Mouse (Mus musculus) limb, embryonic 14.5 days (tissue): ENCODE results near the gene Gnaz. TPM values are rescaled to one million over a fixed set of nuclear protein-coding genes. Genes with fewer than 3 reads are reported as not detected.
"Not testable (repeated sequence)": the region's sequence is repeated elsewhere in the genome, so short reads cannot be mapped to it uniquely, and the experiment has no call there.

Source experiments
- ATAC-seq: fragments of 200-750 bp; cut with Nextera tagmentation; 2 replicates; pipeline ENCODE4 v1.8.0; 2017; ENCODE audit warnings: low read depth, moderate number of reproducible peaks, moderate TSS enrichment; ENCODE audit not compliant: low FRiP score
- DNase-seq: peaks from one replicate; pipeline ENCODE4 v3.0.0-alpha.2; 2015; ENCODE audit warnings: low spot score
- H3K27ac ChIP-seq: fragments of 300-500 bp; sonication (generic); replicated peaks from 2 replicates; pipeline ENCODE4 v1.5.1; 2014; ENCODE audit warnings: low read depth, mild to moderate bottlenecking, low read length, moderate library complexity, mixed read lengths
- H3K27me3 ChIP-seq: fragments of 300-500 bp; sonication (generic); 2 replicates; pipeline ENCODE4 v1.6.1; 2014; ENCODE audit warnings: low read length, mixed read lengths; ENCODE audit not compliant: control insufficient read depth, insufficient read depth
- H3K36me3 ChIP-seq: fragments of 300-500 bp; sonication (generic); 2 replicates; pipeline ENCODE4 v1.6.1; 2014; ENCODE audit warnings: mild to moderate bottlenecking, low read length, moderate library complexity, mixed read lengths; ENCODE audit not compliant: control insufficient read depth, insufficient read depth
- H3K4me1 ChIP-seq: fragments of 300-500 bp; sonication (generic); 2 replicates; pipeline ENCODE4 v1.6.1; 2014; ENCODE audit warnings: antibody characterized with exemption, low read length, mixed read lengths; ENCODE audit not compliant: control insufficient read depth, insufficient read depth
- H3K4me2 ChIP-seq: fragments of 300-500 bp; sonication (generic); replicated peaks from 2 replicates; pipeline ENCODE4 v1.6.1; 2014; ENCODE audit warnings: low read depth, mild to moderate bottlenecking, low read length, moderate library complexity; ENCODE audit not compliant: severe bottlenecking
- H3K4me3 ChIP-seq: fragments of 300-500 bp; sonication (generic); replicated peaks from 2 replicates; pipeline ENCODE4 v1.5.1; 2014; ENCODE audit warnings: low read length
- H3K9ac ChIP-seq: fragments of 300-500 bp; sonication (generic); 2 replicates; pipeline ENCODE4 v1.6.1; 2014; ENCODE audit warnings: mild to moderate bottlenecking, low read depth, low read length, moderate library complexity; ENCODE audit not compliant: severe bottlenecking
- H3K9me3 ChIP-seq: fragments of 300-500 bp; sonication (generic); 2 replicates; pipeline ENCODE4 v1.6.1; 2016; ENCODE audit warnings: low read length; ENCODE audit not compliant: control insufficient read depth
- POLR2A ChIP-seq: fragments of 200-500 bp; IDR thresholded peaks from 2 replicates; pipeline ENCODE4 v1.8.0; 2012; ENCODE audit warnings: inconsistent platforms, mild to moderate bottlenecking, moderate library complexity, borderline replicate concordance; ENCODE audit not compliant: insufficient read depth, insufficient read length; ENCODE audit errors: extremely low read depth
- WGBS: fragments of 180-500 bp; shearing (Covaris S2); extraction: QIAGEN DNeasy Blood & Tissue Kit; methylation state at CpG from one replicate; pipeline ENCODE4 v1.1.7; 2014; 5-methylcytosine and 5-hydroxymethylcytosine counted together
- polyA plus RNA-seq, 2 experiments: library from polyadenylated mRNA; depleted of rRNA in 1 of 2; stranded (reverse) in 1 of 2; unstranded in 1 of 2; fragments of >200 nt; fragmentation: Nextera tagmentation in 1 of 2; extraction: Ambion mirVana in 1 of 2; gene quantifications; 2 replicates each; pipeline versions ENCODE4 v1.2.1 to v1.2.3; 2012 to 2014

Gnaz gene
- polyA plus RNA-seq, 2 experiments, result 2.1 to 2.9 TPM

- TF ChIP-seq POLR2A, result no peak
- H3K4me3 ChIP-seq, result no peak within 1 kb of the TSS
- 25% methylated on average over 10 of the region's 10 CpGs for WGBS
- H3K36me3 ChIP-seq, result no peaks in the 10 kb centered on the region
- DNase-seq (peak; percentile 64), ATAC-seq (no peak)
- no peaks in the 10 kb centered on the region for H3K9me3 ChIP-seq
- H3K4me1 ChIP-seq, result peaks cover 17% of the 10 kb centered on the region
- H3K9ac ChIP-seq, result no peak within 1 kb of the TSS
- no peak within 1 kb of the TSS for H3K27ac ChIP-seq
- no peaks in the 10 kb centered on the region for H3K27me3 ChIP-seq
- H3K4me2 ChIP-seq, result peak within 1 kb of the TSS; percentile 20; the same call in 1 of the 2 replicates
Measured at GRCm38 (mm10) chr10:75032395-75032794, 65.4 kb downstream of the Gnaz start, which contains the start of gene Rsph14. Gene Rsph14, minus strand, starts transcription at chr10:75032586.

GRCm38 (mm10) chr10:75036883-75037379, 70.0 kb downstream of the Gnaz start, which contains the start of gene Rab36:
Gene Rab36, plus strand, starts transcription at chr10:75037058.
- H3K9me3 ChIP-seq, result no peaks in the 10 kb centered on the region
- H3K27ac ChIP-seq, result peak within 1 kb of the TSS; percentile 63
- peak within 1 kb of the TSS; percentile 57 for H3K9ac ChIP-seq
- H3K4me3 ChIP-seq, result peak within 1 kb of the TSS; percentile 36
- no peaks in the 10 kb centered on the region for H3K36me3 ChIP-seq
- peak within 1 kb of the TSS; percentile 63 for H3K4me2 ChIP-seq
- ATAC-seq, result peak; percentile 96
- 0% methylated on average over 36 of the region's 36 CpGs for WGBS
- H3K4me1 ChIP-seq, result peaks cover 22% of the 10 kb centered on the region
- DNase-seq, result peak; percentile 96
- H3K27me3 ChIP-seq, result no peaks in the 10 kb centered on the region
- no peak for TF ChIP-seq POLR2A

GRCm38 (mm10) chr10:75042060-75042459, 75.1 kb downstream of the Gnaz start:
- not testable (repeated sequence) for H3K4me1 ChIP-seq, H3K4me2 ChIP-seq, H3K27ac ChIP-seq, H3K9ac ChIP-seq, ATAC-seq, DNase-seq, H3K4me3 ChIP-seq, H3K9me3 ChIP-seq, H3K27me3 ChIP-seq
- 4% methylated on average over 1 of the region's 1 CpGs for WGBS
- peaks cover 14% of the 10 kb centered on the region; the same call in 1 of the 2 replicates for H3K36me3 ChIP-seq

GRCm38 (mm10) chr10:75044459-75044858, 77.5 kb downstream of the Gnaz start:
- WGBS, result 34% methylated on average over 7 of the region's 7 CpGs
- no peaks in the 10 kb centered on the region for H3K27me3 ChIP-seq
- no peak for ATAC-seq

GRCm38 (mm10) chr10:75045831-75046230, 78.9 kb downstream of the Gnaz start:
- ATAC-seq (no peak), DNase-seq (no peak)
- no peak overlapping the region for H3K27ac ChIP-seq
- H3K4me2 ChIP-seq, result no peak overlapping the region
- peaks cover 14% of the 10 kb centered on the region; the same call in 1 of the 2 replicates for H3K36me3 ChIP-seq
- WGBS, result 91% methylated on average over 15 of the region's 15 CpGs
- H3K9ac ChIP-seq, result no peak overlapping the region
- H3K4me3 ChIP-seq, result no peak overlapping the region
- no peak for TF ChIP-seq POLR2A
- no peaks in the 10 kb centered on the region for H3K4me1 ChIP-seq
- H3K9me3 ChIP-seq, result no peaks in the 10 kb centered on the region
- no peaks in the 10 kb centered on the region for H3K27me3 ChIP-seq

More at GRCm38 (mm10) chr10:75044459-75044858, 77.5 kb downstream of the Gnaz start:
- Histone ChIP-seq H3K36me3 (peaks cover 14% of the 10 kb centered on the region; the same call in 1 of the 2 replicates), H3K9ac (no peak overlapping the region), H3K9me3 (no peaks in the 10 kb centered on the region), H3K4me2 (no peak overlapping the region), H3K4me3 (no peak overlapping the region), H3K27ac (no peak overlapping the region), H3K4me1 (no peaks in the 10 kb centered on the region)
- no peak for TF ChIP-seq POLR2A
- DNase-seq, result no peak
